Mouse (Mus musculus) small intestine, adult 2 months (tissue): ENCODE measurements at regions not wholly inside any gene's neighbourhood (a gene's known extent, or its start where the extent isn't known, plus 50 kb on each side); places are given as distances from the start of the nearest gene placed in this dataset.

Experiments
- CTCF ChIP-seq: fragments of 200-500 bp; IDR thresholded peaks from 2 replicates; pipeline ENCODE4 v1.5.1; 2012; ENCODE audit warnings: low read depth, mild to moderate bottlenecking, control low read depth, inconsistent platforms, low read length, moderate library complexity, mixed read lengths; ENCODE audit not compliant: insufficient replicate concordance, insufficient read length; ENCODE audit errors: extremely low read depth
- POLR2A ChIP-seq: fragments of 200-500 bp; IDR thresholded peaks from 2 replicates; pipeline ENCODE4 v1.6.1; 2012; ENCODE audit warnings: low read depth, mild to moderate bottlenecking, control low read depth, inconsistent platforms, low read length, moderate library complexity

- TF ChIP-seq CTCF (no peak), POLR2A (no peak)
Measured at GRCm38 (mm10) chr7:135899765-135900164, 183.6 kb upstream of the Mki67 start.
